Mouse (Mus musculus) bone marrow, adult 2 months (tissue): ENCODE results near the gene Gm17374.

ENCODE experiments used
- CTCF ChIP-seq: fragments of 200-500 bp; IDR thresholded peaks from 2 replicates; pipeline ENCODE4 v1.5.1; 2011; ENCODE audit warnings: low read length, control low read depth; ENCODE audit not compliant: control insufficient read depth, insufficient read depth
- POLR2A ChIP-seq: fragments of 200-500 bp; IDR thresholded peaks from 2 replicates; pipeline ENCODE4 v1.6.1; 2011; ENCODE audit warnings: low read depth, mild to moderate bottlenecking, control low read depth, low read length, borderline replicate concordance; ENCODE audit not compliant: control insufficient read depth

GRCm38 (mm10) chr2:140125516-140125915 lies 26.3 kb upstream of the Gm17374 start:
- TF ChIP-seq CTCF (no peak), POLR2A (no peak)
